Mouse (Mus musculus) lung, postnatal 0 days (tissue): Measurements from ENCODE around the gene Cyp3a11.

Source experiments
- CTCF ChIP-seq: IDR thresholded peaks from 2 replicates; pipeline ENCODE4 v1.5.1; 2016; ENCODE audit warnings: antibody characterized with exemption, mild to moderate bottlenecking
- EP300 ChIP-seq: IDR thresholded peaks from 2 replicates; pipeline ENCODE4 v1.6.1; 2016; ENCODE audit warnings: antibody characterized with exemption, mild to moderate bottlenecking, control low read depth

DNA sequence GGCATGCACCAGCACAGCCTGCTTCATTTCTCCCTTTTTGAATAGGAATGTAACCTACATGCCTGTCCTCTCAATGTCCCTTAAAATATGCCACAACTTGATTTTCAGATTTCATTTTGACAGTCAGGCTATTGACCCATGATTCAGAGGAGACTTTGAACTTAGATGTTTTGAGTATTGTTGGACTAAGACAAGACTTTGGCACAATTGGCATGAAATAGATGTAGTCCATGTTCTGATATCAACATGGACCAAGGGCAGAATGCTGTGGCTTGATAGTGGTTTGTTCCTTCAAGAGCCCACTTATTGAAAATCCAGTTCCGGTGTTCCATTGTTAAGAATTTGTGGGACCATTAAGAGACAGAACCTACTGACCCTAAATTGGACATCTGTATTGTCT, 23.6 kb upstream of the Cyp3a11 start:
- TF ChIP-seq CTCF (no peak), EP300 (no peak)
